Mouse (Mus musculus) embryonic facial prominence, embryonic 11.5 days (tissue): Measurements from ENCODE around the gene Shcbp1l. TPM values are rescaled to one million over a fixed set of nuclear protein-coding genes. Genes with fewer than 3 reads are reported as not detected.
A peak's percentile ranks its signal among the peaks of the same experiment; 100 is the strongest.

Experiments
- ATAC-seq: fragments of 200-750 bp; cut with Nextera tagmentation; replicated peaks from 2 replicates; pipeline ENCODE4 v1.8.0; 2017; ENCODE audit warnings: low read depth; ENCODE audit not compliant: insufficient number of reproducible peaks, low FRiP score, low TSS enrichment
- DNase-seq: peaks from one replicate; pipeline ENCODE4 v3.0.0-alpha.2; 2015; ENCODE audit warnings: low spot score
- H3K27ac ChIP-seq: fragments of 300-500 bp; sonication (generic); replicated peaks from 2 replicates; pipeline ENCODE4 v1.5.1; 2014; ENCODE audit warnings: mild to moderate bottlenecking, low read depth, low read length, control low read depth
- H3K27me3 ChIP-seq: fragments of 300-500 bp; sonication (generic); 2 replicates; pipeline ENCODE4 v1.6.1; 2014; ENCODE audit warnings: mild to moderate bottlenecking, low read length, moderate library complexity, mixed read lengths; ENCODE audit not compliant: control insufficient read depth, insufficient read depth
- H3K36me3 ChIP-seq: fragments of 300-500 bp; sonication (generic); replicated peaks from 2 replicates; pipeline ENCODE4 v1.6.1; 2014; ENCODE audit warnings: low read depth, mild to moderate bottlenecking, low read length, moderate library complexity, mixed read lengths; ENCODE audit not compliant: control insufficient read depth, insufficient read depth
- H3K4me1 ChIP-seq: fragments of 300-500 bp; sonication (generic); 2 replicates; pipeline ENCODE4 v1.6.1; 2014; ENCODE audit warnings: low read length, mixed read lengths; ENCODE audit not compliant: control insufficient read depth, insufficient read depth
- H3K4me2 ChIP-seq: fragments of 300-500 bp; sonication (generic); 2 replicates; pipeline ENCODE4 v1.6.1; 2014; ENCODE audit warnings: low read depth, mild to moderate bottlenecking, control low read depth, low read length, moderate library complexity
- H3K4me3 ChIP-seq: fragments of 300-500 bp; sonication (generic); 2 replicates; pipeline ENCODE4 v1.5.1; 2014; ENCODE audit warnings: low read depth, low read length, control low read depth
- H3K9ac ChIP-seq: fragments of 300-500 bp; sonication (generic); replicated peaks from 2 replicates; pipeline ENCODE4 v1.6.1; 2014; ENCODE audit warnings: mild to moderate bottlenecking, control low read depth, low read length
- H3K9me3 ChIP-seq: fragments of 300-500 bp; sonication (generic); replicated peaks from 2 replicates; pipeline ENCODE4 v1.6.1; 2016; ENCODE audit warnings: mild to moderate bottlenecking, low read length, inconsistent platforms, mixed read lengths; ENCODE audit not compliant: control insufficient read depth
- WGBS: fragments of 180-500 bp; shearing (Covaris S2); extraction: QIAGEN DNeasy Blood & Tissue Kit; methylation state at CpG from one replicate; pipeline ENCODE4 v1.1.7; 2014; 5-methylcytosine and 5-hydroxymethylcytosine counted together
- polyA plus RNA-seq: library from polyadenylated mRNA; unstranded; fragments of >200 nt; fragmentation: Nextera tagmentation; extraction: Ambion mirVana; gene quantifications from 2 replicates; pipeline ENCODE4 v1.2.1, GENCODE M21; 2014

Shcbp1l gene
- polyA plus RNA-seq, 1 experiment from 2014 or later, result 0.45 TPM

DNA sequence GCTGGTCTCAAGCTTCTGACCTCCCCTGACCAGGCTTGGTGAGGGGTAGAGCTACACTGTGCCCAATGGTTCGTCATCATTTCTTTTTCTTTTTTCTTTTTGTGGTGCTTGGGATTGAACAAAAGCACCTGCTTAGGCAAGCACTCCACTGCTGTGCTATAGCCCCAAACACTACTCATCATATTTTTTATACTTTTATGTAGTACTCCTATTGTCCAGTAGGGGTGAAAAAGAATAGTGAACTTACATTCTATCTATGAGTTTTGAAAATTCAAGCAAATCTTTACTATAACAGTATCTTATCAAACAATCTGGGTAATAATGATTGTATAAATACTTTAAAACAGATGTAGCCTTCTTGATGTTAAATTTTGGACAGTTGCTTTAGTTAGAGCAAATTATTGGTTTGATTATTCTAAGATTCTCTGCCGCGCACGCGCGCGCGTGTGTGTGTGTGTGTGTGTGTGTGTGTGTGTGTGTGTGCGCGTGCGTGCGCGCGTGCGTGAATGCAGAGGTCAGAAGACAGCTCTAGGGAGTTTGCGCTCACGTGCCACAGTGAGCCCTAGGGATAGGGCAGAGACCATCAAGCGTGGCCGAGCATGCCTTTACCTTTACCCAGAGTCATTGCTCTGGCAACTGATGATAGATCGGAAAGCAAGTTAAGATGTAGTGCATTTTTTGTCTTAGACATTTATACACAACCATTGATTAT lies 21.3 kb downstream of the Shcbp1l start:
- 96% methylated on average over 20 of the region's 20 CpGs for WGBS
- no peak overlapping the region for H3K4me3 ChIP-seq
- no peak overlapping the region for H3K4me2 ChIP-seq
- no peaks in the 10 kb centered on the region for H3K36me3 ChIP-seq
- DNase-seq, result no peak
- H3K27me3 ChIP-seq, result no peaks in the 10 kb centered on the region
- H3K4me1 ChIP-seq, result no peaks in the 10 kb centered on the region
- H3K9me3 ChIP-seq, result no peaks in the 10 kb centered on the region
- H3K9ac ChIP-seq, result no peak overlapping the region
- no peak for ATAC-seq
- no peak overlapping the region for H3K27ac ChIP-seq

DNA sequence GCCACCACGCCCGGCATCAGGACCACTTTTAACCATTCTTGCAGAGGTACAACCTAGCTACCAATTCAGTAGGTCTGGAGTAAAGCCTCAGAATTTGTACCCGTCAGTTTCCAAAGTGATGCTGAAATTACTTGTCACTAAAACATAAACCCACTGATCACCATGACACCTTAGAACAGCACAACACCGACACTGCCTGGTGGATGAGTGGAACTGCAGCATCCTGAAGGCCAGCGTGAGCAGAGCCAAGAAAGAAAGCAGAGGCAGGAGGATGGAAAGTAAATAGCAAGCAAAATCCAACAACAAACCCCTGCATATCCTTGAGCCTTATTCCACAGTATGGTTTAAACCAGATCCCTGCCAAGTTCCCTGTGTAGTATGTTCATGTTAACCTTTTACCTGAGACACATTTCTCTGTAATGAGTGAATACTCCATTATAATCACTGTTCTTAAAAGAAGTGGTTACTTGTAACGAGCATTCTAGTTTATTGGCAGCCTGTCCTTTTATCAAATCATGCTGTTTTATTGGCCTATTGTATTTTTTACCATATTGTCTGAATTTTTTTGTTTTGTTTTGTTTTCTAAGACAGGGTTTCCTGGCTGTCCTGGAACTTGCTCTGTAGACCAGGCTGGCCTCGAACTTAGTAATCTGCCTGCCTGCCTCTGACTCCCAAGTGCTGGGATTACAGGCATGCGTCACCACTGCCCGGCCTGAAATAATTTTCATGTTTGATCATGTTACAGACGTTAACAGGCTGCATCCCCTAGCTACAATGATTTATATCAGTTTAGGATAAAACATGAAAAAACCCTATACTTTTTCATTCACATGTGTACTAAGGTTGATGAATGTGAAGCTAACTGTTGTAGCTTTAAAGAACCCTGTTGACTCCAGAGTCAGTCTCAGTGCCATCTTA lies 26.5 kb downstream of the Shcbp1l start:
- Histone ChIP-seq H3K4me3 (no peak overlapping the region), H3K27me3 (no peaks in the 10 kb centered on the region), H3K36me3 (peaks cover 3% of the 10 kb centered on the region), H3K4me1 (no peaks in the 10 kb centered on the region), H3K27ac (no peak overlapping the region), H3K4me2 (no peak overlapping the region), H3K9ac (no peak overlapping the region), H3K9me3 (no peaks in the 10 kb centered on the region)
- no peak for DNase-seq
- no peak for ATAC-seq
- WGBS, result 78% methylated on average over 10 of the region's 10 CpGs

DNA sequence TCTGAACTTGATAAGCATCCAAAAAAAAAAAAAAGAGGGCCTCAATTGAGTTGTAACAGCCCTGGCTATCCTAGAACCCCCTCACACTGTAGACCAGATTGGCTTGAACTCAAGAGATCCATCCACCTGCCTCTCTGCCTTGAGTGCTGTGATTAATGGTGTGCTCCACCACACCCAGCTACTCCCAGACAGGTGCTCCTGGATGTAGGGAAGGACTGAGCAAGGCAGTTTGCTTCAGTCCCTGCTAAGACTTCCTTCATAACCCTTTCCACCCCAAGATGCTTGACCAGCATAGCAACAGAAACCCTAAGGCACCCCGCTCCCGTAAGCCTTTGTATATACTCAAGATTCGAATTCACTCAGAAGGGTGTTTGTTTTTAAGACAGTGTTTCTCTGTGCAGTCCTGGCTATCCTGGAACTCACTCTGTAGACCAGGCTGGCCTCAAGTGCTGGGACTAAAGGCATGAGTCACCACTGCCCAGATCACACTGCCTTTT lies 28.2 kb downstream of the Shcbp1l start:
- Histone ChIP-seq H3K4me1 (no peaks in the 10 kb centered on the region), H3K27ac (no peak overlapping the region), H3K36me3 (peaks cover 10% of the 10 kb centered on the region), H3K4me2 (no peak overlapping the region), H3K4me3 (no peak overlapping the region), H3K9me3 (no peaks in the 10 kb centered on the region), H3K27me3 (no peaks in the 10 kb centered on the region), H3K9ac (no peak overlapping the region)
- ATAC-seq (no peak), DNase-seq (no peak)
- WGBS, result 86% methylated on average over 3 of the region's 3 CpGs

DNA sequence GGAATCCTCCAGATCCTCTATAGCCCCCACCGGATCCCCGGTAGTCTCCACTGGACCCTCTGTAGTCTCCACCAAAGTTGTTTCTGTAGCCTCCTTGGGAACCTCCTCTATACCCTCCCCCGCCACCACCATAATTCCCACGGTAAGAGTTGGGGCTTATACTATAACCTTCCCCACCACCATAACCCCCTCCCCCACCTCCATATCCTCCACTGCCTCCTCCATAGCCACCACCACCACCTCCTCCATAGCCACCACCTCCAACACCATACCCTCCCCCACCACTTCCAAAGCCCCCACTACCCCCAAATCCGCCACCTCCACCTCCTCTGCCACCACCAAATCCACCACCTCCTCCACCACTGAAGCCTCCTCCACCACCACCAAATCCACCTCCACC lies 31.2 kb downstream of the Shcbp1l start:
- Histone ChIP-seq H3K4me2 (no peak overlapping the region), H3K4me1 (no peaks in the 10 kb centered on the region), H3K9me3 (no peaks in the 10 kb centered on the region), H3K27me3 (no peaks in the 10 kb centered on the region), H3K27ac (no peak overlapping the region), H3K9ac (no peak overlapping the region), H3K36me3 (peaks cover 21% of the 10 kb centered on the region), H3K4me3 (no peak overlapping the region)
- WGBS, result 92% methylated on average over 5 of the region's 5 CpGs
- no peak for DNase-seq
- peak; percentile 32; the same call in 1 of the 2 replicates for ATAC-seq

DNA sequence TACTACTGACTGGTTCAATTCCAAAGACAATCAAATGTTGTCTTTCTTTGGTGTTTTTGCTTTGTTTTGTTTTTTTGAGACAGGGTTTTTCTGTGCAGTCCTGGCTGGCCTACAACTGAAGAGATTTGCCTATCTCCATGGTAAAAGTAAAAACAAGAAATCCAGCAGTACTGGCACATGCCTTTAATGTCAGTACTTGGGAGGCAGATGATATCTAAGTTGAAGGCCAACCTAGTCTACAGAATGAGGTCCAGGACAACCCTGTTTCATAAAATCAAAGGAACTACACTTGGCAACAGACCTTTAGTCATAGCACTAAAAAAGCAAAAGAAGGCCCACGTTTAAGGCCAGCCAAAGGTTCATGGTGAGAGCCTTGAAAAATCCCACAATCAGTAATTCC lies 36.8 kb downstream of the Shcbp1l start:
- H3K9ac ChIP-seq, result no peak overlapping the region
- H3K36me3 ChIP-seq, result peaks cover 25% of the 10 kb centered on the region
- no peaks in the 10 kb centered on the region for H3K9me3 ChIP-seq
- no peaks in the 10 kb centered on the region for H3K27me3 ChIP-seq
- H3K4me1 ChIP-seq, result no peaks in the 10 kb centered on the region
- DNase-seq (no peak), ATAC-seq (no peak)
- H3K4me2 ChIP-seq, result no peak overlapping the region
- 88% methylated on average over 1 of the region's 1 CpGs for WGBS
- H3K27ac ChIP-seq, result no peak overlapping the region
- H3K4me3 ChIP-seq, result no peak overlapping the region

DNA sequence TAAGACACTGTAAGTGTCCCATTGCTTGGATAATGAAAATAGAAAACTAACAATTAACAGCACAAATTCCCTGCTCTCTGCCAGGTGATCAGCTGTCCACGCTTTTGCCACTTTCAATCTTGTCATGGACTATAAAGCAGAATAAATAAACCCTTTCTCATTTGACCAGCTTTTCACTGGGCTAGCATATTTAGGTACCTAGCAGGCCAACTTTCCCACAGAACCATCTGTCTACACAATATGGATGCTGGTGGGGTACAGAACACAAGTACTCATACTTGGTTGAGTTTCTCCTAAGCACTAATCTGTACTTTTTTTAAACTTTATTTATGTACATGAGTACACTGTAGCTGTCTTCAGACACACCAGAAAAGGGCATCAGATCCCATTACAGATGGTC lies 54.3 kb downstream of the Shcbp1l start:
- H3K36me3 ChIP-seq, result peaks cover 32% of the 10 kb centered on the region
- no peak overlapping the region for H3K4me3 ChIP-seq

DNA sequence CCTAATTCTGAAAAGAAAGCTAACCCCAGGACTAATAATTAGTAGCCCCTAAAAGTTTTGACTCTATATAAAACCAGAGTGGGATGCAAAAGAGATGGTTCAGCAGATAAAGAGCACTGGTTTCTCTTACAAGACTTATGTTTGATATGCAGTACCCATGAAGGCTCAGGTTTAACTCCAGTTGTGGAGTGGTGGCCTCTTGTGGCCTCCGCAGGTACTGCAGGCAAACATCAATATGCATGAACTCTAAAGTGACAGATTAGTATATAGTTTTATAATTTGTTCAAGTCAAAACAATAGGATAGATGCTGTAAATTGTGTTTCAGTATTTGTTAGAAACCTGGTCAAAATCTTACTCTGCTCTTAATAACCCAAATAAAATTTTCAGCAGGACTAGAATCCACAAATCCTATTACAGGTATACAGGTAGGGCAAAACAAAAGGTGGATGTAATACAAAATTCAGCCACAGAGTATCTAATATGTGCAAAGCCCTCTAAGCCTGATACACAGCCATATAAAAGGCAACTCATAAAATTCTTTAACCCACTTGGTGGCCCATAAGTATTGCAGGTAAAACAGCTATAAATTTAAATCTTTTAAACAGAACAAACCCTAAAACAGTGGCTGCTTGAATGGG lies 55.5 kb downstream of the Shcbp1l start:
- Histone ChIP-seq H3K9ac (no peak overlapping the region), H3K27ac (no peak overlapping the region), H3K4me1 (no peaks in the 10 kb centered on the region), H3K4me2 (no peak overlapping the region), H3K9me3 (no peaks in the 10 kb centered on the region), H3K36me3 (peaks cover 26% of the 10 kb centered on the region), H3K27me3 (no peaks in the 10 kb centered on the region), H3K4me3 (no peak overlapping the region)
- ATAC-seq (no peak), DNase-seq (peak; percentile 81)
- 54% methylated on average over 1 of the region's 1 CpGs for WGBS

More for the DNA sequence above, 54.3 kb downstream of the Shcbp1l start:
- Histone ChIP-seq H3K27ac (no peak overlapping the region), H3K4me1 (no peaks in the 10 kb centered on the region), H3K4me2 (no peak overlapping the region), H3K27me3 (no peaks in the 10 kb centered on the region), H3K9me3 (no peaks in the 10 kb centered on the region), H3K9ac (no peak overlapping the region)
- WGBS, result 91% methylated on average over 1 of the region's 1 CpGs
- DNase-seq (no peak), ATAC-seq (no peak)
